Mouse (Mus musculus): ENCODE results near the gene Tnr.
"Not testable (repeated sequence)": the region's sequence is repeated elsewhere in the genome, so short reads cannot be mapped to it uniquely, and the experiment has no call there.

Tnr gene

DNA sequence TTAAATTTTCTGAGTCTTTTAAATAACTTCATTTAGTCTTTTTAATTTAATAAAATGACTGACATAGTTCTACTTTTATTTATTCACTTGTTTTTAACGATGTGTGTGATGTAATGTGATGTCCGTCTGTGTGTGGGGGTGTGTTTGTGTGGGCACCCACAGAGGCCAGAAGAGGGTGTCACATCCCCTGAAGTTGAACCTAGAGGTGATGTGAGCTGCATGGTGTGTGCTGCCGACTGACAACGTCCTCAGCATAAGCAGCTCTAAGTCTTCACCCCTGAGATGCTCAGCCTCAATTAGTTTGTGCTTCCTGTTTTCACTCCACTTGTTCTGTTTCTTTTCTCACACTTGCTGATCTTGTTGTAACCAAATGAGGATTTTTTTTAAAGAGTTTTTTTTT, 439.8 kb downstream of the Tnr start:
- DNase-seq (ENCODE audit: low spot score): no peak

DNA sequence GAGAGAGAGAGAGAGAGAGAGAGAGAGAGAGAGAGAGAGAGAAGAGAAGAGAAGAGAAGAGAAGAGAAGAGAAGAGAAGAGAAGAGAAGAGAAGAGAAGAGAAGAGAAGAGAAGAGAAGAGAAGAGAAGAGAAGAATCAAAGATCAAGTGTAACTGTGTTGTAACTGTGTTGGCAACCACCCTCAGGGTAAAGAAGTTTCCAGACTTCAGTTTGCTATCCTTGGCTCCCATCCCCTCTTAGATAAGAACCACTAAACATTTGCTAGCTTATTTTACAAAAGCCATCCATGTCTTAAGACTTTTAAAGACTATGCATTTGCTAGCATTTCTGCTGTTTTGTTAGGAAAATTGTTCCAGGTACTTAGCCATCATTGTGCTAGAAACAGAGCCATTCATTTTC, 442.7 kb downstream of the Tnr start:
- not testable (repeated sequence) for DNase-seq (ENCODE audit: low spot score)

DNA sequence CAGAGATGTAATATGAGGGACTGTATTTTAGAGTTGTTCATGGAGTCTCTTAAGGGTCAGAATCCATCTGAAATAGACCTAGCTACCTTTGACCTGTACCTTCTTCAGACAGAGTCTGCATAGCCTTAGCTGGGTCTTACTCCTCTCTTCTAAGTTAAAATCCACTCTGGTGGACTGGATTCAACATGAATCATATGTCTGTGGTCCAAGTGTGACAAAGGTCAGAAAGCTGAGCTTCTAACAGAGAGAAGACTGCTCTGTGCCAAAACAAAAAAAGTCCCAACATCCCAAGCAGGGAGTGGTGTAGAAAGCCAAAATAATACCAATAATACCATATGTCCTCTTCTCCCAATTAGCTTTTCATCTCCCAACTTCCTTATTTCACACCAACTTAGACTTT, 444.8 kb downstream of the Tnr start:
- DNase-seq (ENCODE audit: low spot score): no peak

DNA sequence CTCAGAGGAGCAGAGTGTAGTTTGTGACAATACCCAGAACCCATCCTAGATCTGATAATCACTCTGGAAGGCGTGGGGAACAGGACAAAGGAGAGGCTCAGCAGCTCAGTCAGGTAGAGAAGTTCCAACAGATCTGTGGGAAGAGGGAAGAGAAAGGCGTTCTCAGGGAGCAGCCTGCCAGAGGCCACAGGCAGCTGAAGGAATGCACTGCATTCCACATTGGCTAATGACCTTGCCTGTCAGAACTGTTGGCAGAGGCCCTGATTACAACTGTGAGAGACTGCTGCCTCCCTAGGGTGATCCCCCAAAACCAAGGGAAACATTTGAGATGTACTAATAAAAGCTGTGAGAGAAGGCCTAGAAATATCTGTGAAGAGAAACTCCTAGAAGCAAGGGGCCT, 454.2 kb downstream of the Tnr start:
- DNase-seq (ENCODE audit: low spot score): peak; percentile 5

DNA sequence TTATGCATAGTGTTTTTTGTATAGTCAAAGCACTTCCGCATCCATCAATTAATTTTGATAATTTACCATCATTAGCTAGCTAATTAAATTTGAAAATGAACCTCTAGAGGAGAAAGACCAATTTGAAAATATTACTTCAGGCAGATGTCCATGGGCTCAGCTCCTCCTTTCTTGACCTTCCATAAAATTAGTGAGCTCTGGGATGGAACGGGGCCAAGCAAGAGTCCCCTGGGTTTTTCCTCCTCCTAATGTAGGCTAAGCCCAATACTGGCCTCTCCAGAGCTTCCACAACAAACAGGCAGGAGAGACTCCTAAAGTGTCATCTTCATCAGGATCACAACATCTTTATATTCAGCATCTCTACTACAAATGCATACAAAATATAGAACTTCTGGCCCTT, 455.5 kb downstream of the Tnr start:
- DNase-seq (ENCODE audit: low spot score): no peak

DNA sequence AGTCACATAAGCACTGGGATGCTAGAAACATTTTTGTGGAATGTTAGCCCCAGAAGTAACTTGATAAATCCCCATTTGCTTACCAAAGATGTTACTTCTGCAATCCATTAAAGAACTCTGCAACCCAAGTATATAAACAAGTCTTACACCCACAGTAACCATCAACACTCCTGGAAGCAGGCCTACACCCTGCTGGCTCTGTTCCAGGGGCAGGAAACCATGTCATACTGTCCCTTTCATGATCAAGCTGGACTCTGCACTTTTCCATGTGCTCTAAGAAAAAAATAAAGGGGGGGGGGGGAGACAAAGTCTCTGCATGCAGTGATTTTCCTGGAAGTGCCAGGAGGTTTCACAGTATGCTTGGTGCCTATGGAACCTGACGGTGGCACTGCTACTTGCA, 456.8 kb downstream of the Tnr start:
- DNase-seq (ENCODE audit: low spot score): no peak
